ENCODE assay signal across 7 mouse cellular contexts in genomic region chr11:98003171-98003671, GRCm38 (mm10). TPM values are rescaled to one million over a fixed set of nuclear protein-coding genes. Genes with fewer than 3 reads are reported as not detected.
DNase-seq lines count a peak whose midpoint lies in the region; ATAC-seq and TF ChIP-seq lines count a peak whose summit lies in the region.

No protein-coding gene starts in this region.

- TF ChIP-seq CTCF in small intestine, adult 2 months (IDR thresholded peaks at IDR 0.05; ENCODE audit: extremely low read depth, insufficient read length, insufficient replicate concordance, low read depth, low read length) = no peak

- no peak overlapping the region; the same call in 1 of the 2 replicates for H3K9ac ChIP-seq in neural tube, embryonic 11.5 days (ENCODE audit: low read length)
- peak overlapping the region; percentile 51; the same call in 1 of the 2 replicates for H3K9ac ChIP-seq in embryonic facial prominence, embryonic 13.5 days
- no peak overlapping the region for H3K9ac ChIP-seq in intestine, embryonic 16.5 days (ENCODE audit: low read depth, low read length)

- H3K27me3 ChIP-seq in neural tube, embryonic 11.5 days (ENCODE audit: control insufficient read depth, insufficient read depth, low read length) = peaks cover 3% of the 10 kb centered on the region; the same call in 1 of the 2 replicates
- peaks cover 14% of the 10 kb centered on the region for H3K27me3 ChIP-seq in embryonic facial prominence, embryonic 13.5 days
- peaks cover 12% of the 10 kb centered on the region; the same call in 1 of the 2 replicates for H3K27me3 ChIP-seq in intestine, embryonic 16.5 days (replicated peaks; ENCODE audit: control insufficient read depth, insufficient read depth, low read length)
- H3K27me3 ChIP-seq in small intestine, adult 2 months (ENCODE audit: control insufficient read depth, insufficient read depth, low read length) = no peaks in the 10 kb centered on the region

- H3K9me3 ChIP-seq in neural tube, embryonic 11.5 days (ENCODE audit: control insufficient read depth, low read length) = no peaks in the 10 kb centered on the region
- no peaks in the 10 kb centered on the region for H3K9me3 ChIP-seq in embryonic facial prominence, embryonic 13.5 days
- no peaks in the 10 kb centered on the region for H3K9me3 ChIP-seq in intestine, embryonic 16.5 days (ENCODE audit: control insufficient read depth, low read length)

- TF ChIP-seq POLR2A in small intestine, adult 2 months (IDR thresholded peaks at IDR 0.05; ENCODE audit: low read depth, low read length) = no peak

- peak overlapping the region; percentile 24 for H3K4me2 ChIP-seq in neural tube, embryonic 11.5 days (ENCODE audit: low read depth)
- 0 out of 2 replicates have a peak overlapping the region, but pooled peaks have one; percentile 14 for H3K4me2 ChIP-seq in embryonic facial prominence, embryonic 13.5 days
- peak overlapping the region; percentile 48 for H3K4me2 ChIP-seq in intestine, embryonic 16.5 days (ENCODE audit: low read depth, low read length)

- H3K36me3 ChIP-seq in neural tube, embryonic 11.5 days (ENCODE audit: control insufficient read depth, insufficient read depth, low read length) = peaks cover 6% of the 10 kb centered on the region; the same call in 1 of the 2 replicates
- peaks cover 51% of the 10 kb centered on the region for H3K36me3 ChIP-seq in embryonic facial prominence, embryonic 13.5 days
- peaks cover 2% of the 10 kb centered on the region; the same call in 1 of the 2 replicates for H3K36me3 ChIP-seq in intestine, embryonic 16.5 days (ENCODE audit: control insufficient read depth, insufficient read depth, low read length)
- H3K36me3 ChIP-seq in small intestine, adult 2 months (ENCODE audit: control insufficient read depth, insufficient read depth, low read length) = no peaks in the 10 kb centered on the region

- H3K4me3 ChIP-seq in neural tube, embryonic 11.5 days (ENCODE audit: low read depth, low read length) = no peak overlapping the region
- no peak overlapping the region for H3K4me3 ChIP-seq in embryonic facial prominence, embryonic 13.5 days
- H3K4me3 ChIP-seq in intestine, embryonic 16.5 days (ENCODE audit: low read length) = peak overlapping the region; percentile 31
- peak overlapping the region; percentile 48 for H3K4me3 ChIP-seq in small intestine, adult 2 months (ENCODE audit: low read depth, low read length)

- ATAC-seq in neural tube, embryonic 11.5 days (ENCODE audit: insufficient read depth, low FRiP score, low TSS enrichment) = 0 out of 2 replicates have a peak, but pooled peaks have one; percentile 45
- no peak for ATAC-seq in embryonic facial prominence, embryonic 13.5 days (ENCODE audit: insufficient number of reproducible peaks, insufficient read depth, low FRiP score, low TSS enrichment, low read depth)
- ATAC-seq in intestine, embryonic 16.5 days = peak; percentile 42

- WGBS in neural tube, embryonic 11.5 days = 26% methylated on average over 17 of the region's 17 CpGs
- 44% methylated on average over 17 of the region's 17 CpGs for WGBS in embryonic facial prominence, embryonic 13.5 days
- WGBS in intestine, embryonic 16.5 days = 49% methylated on average over 17 of the region's 17 CpGs
- 42% methylated on average over 17 of the region's 17 CpGs for WGBS in small intestine, adult 2 months

- H3K4me1 ChIP-seq in neural tube, embryonic 11.5 days (ENCODE audit: control insufficient read depth, insufficient read depth, low read length) = no peaks in the 10 kb centered on the region
- H3K4me1 ChIP-seq in embryonic facial prominence, embryonic 13.5 days = peaks cover 33% of the 10 kb centered on the region
- peaks cover 7% of the 10 kb centered on the region for H3K4me1 ChIP-seq in intestine, embryonic 16.5 days (ENCODE audit: control insufficient read depth, insufficient read depth, low read length)
- peaks cover 20% of the 10 kb centered on the region for H3K4me1 ChIP-seq in small intestine, adult 2 months (ENCODE audit: control insufficient read depth, insufficient read depth, insufficient read length, low read length)

- no peak overlapping the region for H3K27ac ChIP-seq in neural tube, embryonic 11.5 days (ENCODE audit: low read depth, low read length)
- H3K27ac ChIP-seq in embryonic facial prominence, embryonic 13.5 days = no peak overlapping the region
- H3K27ac ChIP-seq in intestine, embryonic 16.5 days (ENCODE audit: low read length) = no peak overlapping the region
- H3K27ac ChIP-seq in small intestine, adult 2 months (ENCODE audit: insufficient read depth, low read depth, low read length) = no peak overlapping the region

- no peak for DNase-seq in neural tube, embryonic 11.5 days (ENCODE audit: low spot score)
- DNase-seq in neural tube, embryonic 10.5 days (ENCODE audit: extremely low spot score, low spot score) = no peak
- DNase-seq in layer of hippocampus, adult 11-12 months (ENCODE audit: low spot score) = no peak
- DNase-seq in ovary, adult 18-20 months (ENCODE audit: low spot score) = no peak

RNA-seq across cellular contexts. Expression of gene Arl5c, which starts 7.2 kb away (rescaled TPM):
- 10.6 and 14.1 TPM in 2 replicates for polyA plus RNA-seq in neural tube, embryonic 11.5 days (2014; fragmentation: Nextera tagmentation; extraction: Ambion mirVana)
- polyA plus RNA-seq in embryonic facial prominence, embryonic 13.5 days (2015; fragmentation: Nextera tagmentation; extraction: Ambion mirVana) = 9.6 and 14.7 TPM in 2 replicates
- 9.0 and 9.9 TPM in 2 replicates for polyA plus RNA-seq in intestine, embryonic 16.5 days (2015; fragmentation: Nextera tagmentation; extraction: Ambion mirVana)
- 0.55 and 1.1 TPM in 2 replicates for polyA plus RNA-seq in small intestine, adult 2 months (2012; rRNA removed)

RNA-seq across cellular contexts. Expression of gene Plxdc1, which starts 17.0 kb away (rescaled TPM):
- 0.24 TPM in 1 of 2 replicates, not detected in the other for polyA plus RNA-seq in neural tube, embryonic 11.5 days (2014; fragmentation: Nextera tagmentation; extraction: Ambion mirVana)
- polyA plus RNA-seq in embryonic facial prominence, embryonic 13.5 days (2015; fragmentation: Nextera tagmentation; extraction: Ambion mirVana) = 0.18 and 0.34 TPM in 2 replicates
- 0.34 and 0.65 TPM in 2 replicates for polyA plus RNA-seq in intestine, embryonic 16.5 days (2015; fragmentation: Nextera tagmentation; extraction: Ambion mirVana)
- polyA plus RNA-seq in small intestine, adult 2 months (2012; rRNA removed) = 1.1 and 1.6 TPM in 2 replicates

RNA-seq across cellular contexts. Expression of gene Cacnb1, which starts 19.6 kb away (rescaled TPM):
- polyA plus RNA-seq in neural tube, embryonic 11.5 days (2014; fragmentation: Nextera tagmentation; extraction: Ambion mirVana) = 15.2 and 15.8 TPM in 2 replicates
- 16.6 and 17.3 TPM in 2 replicates for polyA plus RNA-seq in embryonic facial prominence, embryonic 13.5 days (2015; fragmentation: Nextera tagmentation; extraction: Ambion mirVana)
- polyA plus RNA-seq in intestine, embryonic 16.5 days (2015; fragmentation: Nextera tagmentation; extraction: Ambion mirVana) = 5.1 TPM in 2 replicates
- polyA plus RNA-seq in small intestine, adult 2 months (2012; rRNA removed) = 3.2 and 5.7 TPM in 2 replicates

RNA-seq across cellular contexts. Expression of gene Rpl19, which starts 23.3 kb away (rescaled TPM):
- polyA plus RNA-seq in neural tube, embryonic 11.5 days (2014; fragmentation: Nextera tagmentation; extraction: Ambion mirVana) = 926 and 968 TPM in 2 replicates
- polyA plus RNA-seq in embryonic facial prominence, embryonic 13.5 days (2015; fragmentation: Nextera tagmentation; extraction: Ambion mirVana) = 983 and 1,161 TPM in 2 replicates
- 990 and 1,058 TPM in 2 replicates for polyA plus RNA-seq in intestine, embryonic 16.5 days (2015; fragmentation: Nextera tagmentation; extraction: Ambion mirVana)
- 393 and 501 TPM in 2 replicates for polyA plus RNA-seq in small intestine, adult 2 months (2012; rRNA removed)

RNA-seq across cellular contexts. Expression of gene Stac2, which starts 50.0 kb away (rescaled TPM):
- 6.6 and 6.8 TPM in 2 replicates for polyA plus RNA-seq in neural tube, embryonic 11.5 days (2014; fragmentation: Nextera tagmentation; extraction: Ambion mirVana)
- 0.30 and 0.65 TPM in 2 replicates for polyA plus RNA-seq in embryonic facial prominence, embryonic 13.5 days (2015; fragmentation: Nextera tagmentation; extraction: Ambion mirVana)
- polyA plus RNA-seq in intestine, embryonic 16.5 days (2015; fragmentation: Nextera tagmentation; extraction: Ambion mirVana) = 0.29 TPM in 2 replicates
- polyA plus RNA-seq in small intestine, adult 2 months (2012; rRNA removed) = 0.87 and 0.91 TPM in 2 replicates

Comparison
In these comparisons a context has a peak if more than half of its experiments do, and no peak if none do; other contexts are left out.
1. H3K4me3 ChIP-seq: peak in intestine, embryonic 16.5 days (single experiment) and small intestine, adult 2 months (single experiment); none in neural tube, embryonic 11.5 days (single experiment) and embryonic facial prominence, embryonic 13.5 days (single experiment).
2. Peak in every context shown above with its lines, with median percentiles within 50 percentile points of each other: H3K4me2 ChIP-seq.